Mouse (Mus musculus): ENCODE results near the gene Kifc3. TPM values are rescaled to one million over a fixed set of nuclear protein-coding genes. Genes with fewer than 3 reads are reported as not detected.

The Kifc3 gene
- polyA plus RNA-seq (2014; fragmentation: Nextera tagmentation; extraction: Ambion mirVana): 8.7 and 9.3 TPM in 2 replicates

- no peak for ATAC-seq (ENCODE audit: insufficient number of reproducible peaks, insufficient read depth, low FRiP score, low read depth)
- 52% methylated on average over 14 of the region's 14 CpGs for WGBS
- H3K36me3 ChIP-seq (ENCODE audit: control insufficient read depth, insufficient read depth, low read length): no peaks in the 10 kb centered on the region
- H3K27ac ChIP-seq (replicated peaks in 1 of 2; ENCODE audit: control insufficient read depth in 1 of 2, insufficient read depth in 1 of 2, low read depth in 2 of 2, low read length in 2 of 2): no peak within 1 kb of the TSS
- H3K4me2 ChIP-seq (ENCODE audit: low read length): no peak within 1 kb of the TSS
- H3K4me1 ChIP-seq (ENCODE audit: control insufficient read depth in 2 of 2, insufficient read depth in 2 of 2, low read length in 2 of 2): peaks cover 4 to 12% of the 10 kb centered on the region in 2 experiments; a peak in 3 of 4 replicates
- no peaks in the 10 kb centered on the region for H3K9me3 ChIP-seq (ENCODE audit: control insufficient read depth, low read length)
- H3K27me3 ChIP-seq (ENCODE audit: control insufficient read depth, insufficient read depth, low read length): no peaks in the 10 kb centered on the region
- no peak within 1 kb of the TSS for H3K9ac ChIP-seq (ENCODE audit: low read length)
- H3K4me3 ChIP-seq (ENCODE audit: control insufficient read depth in 1 of 2, insufficient read depth in 1 of 2, low read depth in 1 of 2, low read length in 2 of 2): no peak within 1 kb of the TSS
Measured at GRCm38 (mm10) chr8:95202649-95203275, at the start of gene Kifc3. Kifc3 (minus strand) TSS chr8:95202812.

GRCm38 (mm10) chr8:95252056-95252455, 49.4 kb upstream of the Kifc3 start:
- H3K9ac ChIP-seq (ENCODE audit: low read length): no peak overlapping the region
- H3K4me3 ChIP-seq (ENCODE audit: control insufficient read depth in 1 of 2, insufficient read depth in 1 of 2, low read depth in 1 of 2, low read length in 2 of 2): no peak overlapping the region
- H3K9me3 ChIP-seq (ENCODE audit: control insufficient read depth, low read length): no peaks in the 10 kb centered on the region
- H3K4me1 ChIP-seq (ENCODE audit: control insufficient read depth in 2 of 2, insufficient read depth in 2 of 2, low read length in 2 of 2): 0 out of 4 replicates have a peak, but pooled peaks cover 0 to 2% of the 10 kb centered on the region in 2 experiments
- ATAC-seq (ENCODE audit: insufficient number of reproducible peaks, insufficient read depth, low FRiP score, low read depth): no peak
- 70% methylated on average over 9 of the region's 9 CpGs for WGBS
- no peak overlapping the region for H3K27ac ChIP-seq (replicated peaks in 1 of 2; ENCODE audit: control insufficient read depth in 1 of 2, insufficient read depth in 1 of 2, low read depth in 2 of 2, low read length in 2 of 2)
- no peak overlapping the region for H3K4me2 ChIP-seq (ENCODE audit: low read length)
- no peaks in the 10 kb centered on the region for H3K27me3 ChIP-seq (ENCODE audit: control insufficient read depth, insufficient read depth, low read length)
- H3K36me3 ChIP-seq (ENCODE audit: control insufficient read depth, insufficient read depth, low read length): no peaks in the 10 kb centered on the region

- Histone ChIP-seq H3K4me1 (ENCODE audit: control insufficient read depth in 2 of 2, insufficient read depth in 2 of 2, low read length in 2 of 2) (peaks cover 6 to 8% of the 10 kb centered on the region in 2 experiments), H3K9ac (ENCODE audit: low read length) (no peak overlapping the region), H3K27me3 (ENCODE audit: control insufficient read depth, insufficient read depth, low read length) (no peaks in the 10 kb centered on the region), H3K36me3 (ENCODE audit: control insufficient read depth, insufficient read depth, low read length) (no peaks in the 10 kb centered on the region), H3K27ac (replicated peaks in 1 of 2; ENCODE audit: control insufficient read depth in 1 of 2, insufficient read depth in 1 of 2, low read depth in 2 of 2, low read length in 2 of 2) (no peak overlapping the region), H3K4me3 (ENCODE audit: control insufficient read depth in 1 of 2, insufficient read depth in 1 of 2, low read depth in 1 of 2, low read length in 2 of 2) (no peak overlapping the region), H3K9me3 (ENCODE audit: control insufficient read depth, low read length) (no peaks in the 10 kb centered on the region), H3K4me2 (ENCODE audit: low read length) (no peak overlapping the region)
- no peak for ATAC-seq (ENCODE audit: insufficient number of reproducible peaks, insufficient read depth, low FRiP score, low read depth)
- WGBS: 49% methylated on average over 4 of the region's 4 CpGs
Measured at GRCm38 (mm10) chr8:95249847-95250246, 47.2 kb upstream of the Kifc3 start.

- H3K4me3 ChIP-seq (ENCODE audit: control insufficient read depth in 1 of 2, insufficient read depth in 1 of 2, low read depth in 1 of 2, low read length in 2 of 2): no peak overlapping the region
- no peaks in the 10 kb centered on the region for H3K36me3 ChIP-seq (ENCODE audit: control insufficient read depth, insufficient read depth, low read length)
- H3K27me3 ChIP-seq (ENCODE audit: control insufficient read depth, insufficient read depth, low read length): no peaks in the 10 kb centered on the region
- H3K4me1 ChIP-seq (ENCODE audit: control insufficient read depth in 2 of 2, insufficient read depth in 2 of 2, low read length in 2 of 2): peaks cover 11 to 13% of the 10 kb centered on the region in 2 experiments
- H3K9me3 ChIP-seq (ENCODE audit: control insufficient read depth, low read length): no peaks in the 10 kb centered on the region
- 67% methylated on average over 5 of the region's 5 CpGs for WGBS
- ATAC-seq (ENCODE audit: insufficient number of reproducible peaks, insufficient read depth, low FRiP score, low read depth): no peak
- no peak overlapping the region for H3K4me2 ChIP-seq (ENCODE audit: low read length)
- no peak overlapping the region for H3K9ac ChIP-seq (ENCODE audit: low read length)
- no peak overlapping the region for H3K27ac ChIP-seq (replicated peaks in 1 of 2; ENCODE audit: control insufficient read depth in 1 of 2, insufficient read depth in 1 of 2, low read depth in 2 of 2, low read length in 2 of 2)
Measured at GRCm38 (mm10) chr8:95247277-95247676, 44.7 kb upstream of the Kifc3 start.

- Histone ChIP-seq H3K4me1 (ENCODE audit: control insufficient read depth in 2 of 2, insufficient read depth in 2 of 2, low read length in 2 of 2) (peaks cover 11 to 13% of the 10 kb centered on the region in 2 experiments), H3K4me2 (ENCODE audit: low read length) (no peak overlapping the region), H3K4me3 (ENCODE audit: control insufficient read depth in 1 of 2, insufficient read depth in 1 of 2, low read depth in 1 of 2, low read length in 2 of 2) (no peak overlapping the region), H3K36me3 (ENCODE audit: control insufficient read depth, insufficient read depth, low read length) (no peaks in the 10 kb centered on the region), H3K9me3 (ENCODE audit: control insufficient read depth, low read length) (no peaks in the 10 kb centered on the region), H3K27ac (replicated peaks in 1 of 2; ENCODE audit: control insufficient read depth in 1 of 2, insufficient read depth in 1 of 2, low read depth in 2 of 2, low read length in 2 of 2) (peak overlapping the region; percentile 42 to 50; a peak in 2 of 4 replicates), H3K27me3 (ENCODE audit: control insufficient read depth, insufficient read depth, low read length) (no peaks in the 10 kb centered on the region), H3K9ac (ENCODE audit: low read length) (no peak overlapping the region)
- 46% methylated on average over 5 of the region's 5 CpGs for WGBS
- peak; percentile 45; the same call in 1 of the 2 replicates for ATAC-seq (ENCODE audit: insufficient number of reproducible peaks, insufficient read depth, low FRiP score, low read depth)
Measured at GRCm38 (mm10) chr8:95245180-95245579, 42.6 kb upstream of the Kifc3 start.

GRCm38 (mm10) chr8:95243853-95244252, 41.2 kb upstream of the Kifc3 start:
- Histone ChIP-seq H3K27ac (replicated peaks in 1 of 2; ENCODE audit: control insufficient read depth in 1 of 2, insufficient read depth in 1 of 2, low read depth in 2 of 2, low read length in 2 of 2) (no peak overlapping the region), H3K36me3 (ENCODE audit: control insufficient read depth, insufficient read depth, low read length) (no peaks in the 10 kb centered on the region)
- ATAC-seq (ENCODE audit: insufficient number of reproducible peaks, insufficient read depth, low FRiP score, low read depth): no peak

GRCm38 (mm10) chr8:95242826-95243571, 40.4 kb upstream of the Kifc3 start:
- Histone ChIP-seq H3K27ac (replicated peaks in 1 of 2; ENCODE audit: control insufficient read depth in 1 of 2, insufficient read depth in 1 of 2, low read depth in 2 of 2, low read length in 2 of 2) (0 out of 4 replicates have a peak overlapping the region, but pooled peaks of 1 of the 2 experiments have one; percentile 36), H3K9ac (ENCODE audit: low read length) (no peak overlapping the region), H3K4me2 (ENCODE audit: low read length) (no peak overlapping the region), H3K4me1 (ENCODE audit: control insufficient read depth in 2 of 2, insufficient read depth in 2 of 2, low read length in 2 of 2) (peaks cover 11 to 13% of the 10 kb centered on the region in 2 experiments), H3K9me3 (ENCODE audit: control insufficient read depth, low read length) (no peaks in the 10 kb centered on the region), H3K27me3 (ENCODE audit: control insufficient read depth, insufficient read depth, low read length) (no peaks in the 10 kb centered on the region), H3K36me3 (ENCODE audit: control insufficient read depth, insufficient read depth, low read length) (no peaks in the 10 kb centered on the region), H3K4me3 (ENCODE audit: control insufficient read depth in 1 of 2, insufficient read depth in 1 of 2, low read depth in 1 of 2, low read length in 2 of 2) (no peak overlapping the region)
- 54% methylated on average over 12 of the region's 12 CpGs for WGBS
- no peak for ATAC-seq (ENCODE audit: insufficient number of reproducible peaks, insufficient read depth, low FRiP score, low read depth)

More at GRCm38 (mm10) chr8:95243853-95244252, 41.2 kb upstream of the Kifc3 start:
- H3K4me2 ChIP-seq (ENCODE audit: low read length): no peak overlapping the region
- H3K4me1 ChIP-seq (ENCODE audit: control insufficient read depth in 2 of 2, insufficient read depth in 2 of 2, low read length in 2 of 2): peaks cover 11 to 13% of the 10 kb centered on the region in 2 experiments
- no peak overlapping the region for H3K9ac ChIP-seq (ENCODE audit: low read length)
- H3K27me3 ChIP-seq (ENCODE audit: control insufficient read depth, insufficient read depth, low read length): no peaks in the 10 kb centered on the region
- 72% methylated on average over 4 of the region's 4 CpGs for WGBS
- H3K4me3 ChIP-seq (ENCODE audit: control insufficient read depth in 1 of 2, insufficient read depth in 1 of 2, low read depth in 1 of 2, low read length in 2 of 2): no peak overlapping the region
- H3K9me3 ChIP-seq (ENCODE audit: control insufficient read depth, low read length): no peaks in the 10 kb centered on the region

Data from heart, embryonic 14.5 days (tissue).